Mouse (Mus musculus) testis, adult 2 months (tissue): ENCODE results near the gene Olfr68.

ENCODE experiments used
- CTCF ChIP-seq: fragments of 200-500 bp; IDR thresholded peaks from 2 replicates; pipeline ENCODE4 v1.5.1; 2012; ENCODE audit warnings: low read depth, mild to moderate bottlenecking, inconsistent platforms, low read length, moderate library complexity; ENCODE audit not compliant: control insufficient read depth, insufficient read depth, insufficient replicate concordance
- POLR2A ChIP-seq: fragments of 200-500 bp; IDR thresholded peaks from 2 replicates; pipeline ENCODE4 v1.6.1; 2012; ENCODE audit warnings: low read depth, mild to moderate bottlenecking, inconsistent platforms, low read length, moderate library complexity; ENCODE audit not compliant: control insufficient read depth

- TF ChIP-seq POLR2A = no peak
- TF ChIP-seq CTCF = no peak
Observed at GRCm38 (mm10) chr7:103824597-103824996, 45.1 kb upstream of the Olfr68 start.
